Mouse (Mus musculus) liver, adult (tissue): Measurements from ENCODE around the gene Gbp3.

Experiments used
- GATA4 ChIP-seq: IDR thresholded peaks from 2 replicates; pipeline ENCODE4 v1.6.1; 2014; ENCODE audit warnings: mild to moderate bottlenecking, low read length; ENCODE audit not compliant: insufficient replicate concordance

The Gbp3 gene

GRCm38 (mm10) chr3:142570738-142571137 lies 10.9 kb downstream of the Gbp3 start:
- no peak for TF ChIP-seq GATA4

GRCm38 (mm10) chr3:142577108-142577507 lies 17.3 kb downstream of the Gbp3 start:
- no peak for TF ChIP-seq GATA4

- TF ChIP-seq GATA4, result no peak
Measured at GRCm38 (mm10) chr3:142578342-142578741, 18.5 kb downstream of the Gbp3 start.

GRCm38 (mm10) chr3:142583067-142583466 lies 23.2 kb downstream of the Gbp3 start:
- no peak for TF ChIP-seq GATA4

GRCm38 (mm10) chr3:142587386-142587785 lies 27.6 kb downstream of the Gbp3 start:
- TF ChIP-seq GATA4, result peak; percentile 63; the same call in 1 of the 2 replicates

- no peak for TF ChIP-seq GATA4
Measured at GRCm38 (mm10) chr3:142588888-142589287, 29.1 kb downstream of the Gbp3 start.

- TF ChIP-seq GATA4, result no peak
Measured at GRCm38 (mm10) chr3:142590431-142591067, 30.7 kb downstream of the Gbp3 start.

- no peak for TF ChIP-seq GATA4
Measured at GRCm38 (mm10) chr3:142594547-142594946, 34.7 kb downstream of the Gbp3 start, which contains the start of gene Gbp2b. Gene Gbp2b, plus strand, starts transcription at chr3:142594847.

GRCm38 (mm10) chr3:142597923-142598322 lies 38.1 kb downstream of the Gbp3 start:
- no peak for TF ChIP-seq GATA4

- no peak for TF ChIP-seq GATA4
Measured at GRCm38 (mm10) chr3:142601675-142602074, 41.8 kb downstream of the Gbp3 start.

GRCm38 (mm10) chr3:142618658-142619057 lies 58.8 kb downstream of the Gbp3 start:
- no peak for TF ChIP-seq GATA4

- no peak for TF ChIP-seq GATA4
Measured at GRCm38 (mm10) chr3:142619606-142620005, 59.8 kb downstream of the Gbp3 start.

- no peak for TF ChIP-seq GATA4
Measured at GRCm38 (mm10) chr3:142620111-142620955, 60.5 kb downstream of the Gbp3 start, which contains the start of gene Gbp2. Gene Gbp2, plus strand, starts transcription at chr3:142620602.

- no peak for TF ChIP-seq GATA4
Measured at GRCm38 (mm10) chr3:142620956-142621562, 61.2 kb downstream of the Gbp3 start.
